Mouse (Mus musculus): ENCODE data around the gene Clasp1. TPM values are rescaled to one million over a fixed set of nuclear protein-coding genes. Genes with fewer than 3 reads are reported as not detected.

Clasp1 gene
- polyA plus RNA-seq, 1 experiment: 10.9 TPM

DNA sequence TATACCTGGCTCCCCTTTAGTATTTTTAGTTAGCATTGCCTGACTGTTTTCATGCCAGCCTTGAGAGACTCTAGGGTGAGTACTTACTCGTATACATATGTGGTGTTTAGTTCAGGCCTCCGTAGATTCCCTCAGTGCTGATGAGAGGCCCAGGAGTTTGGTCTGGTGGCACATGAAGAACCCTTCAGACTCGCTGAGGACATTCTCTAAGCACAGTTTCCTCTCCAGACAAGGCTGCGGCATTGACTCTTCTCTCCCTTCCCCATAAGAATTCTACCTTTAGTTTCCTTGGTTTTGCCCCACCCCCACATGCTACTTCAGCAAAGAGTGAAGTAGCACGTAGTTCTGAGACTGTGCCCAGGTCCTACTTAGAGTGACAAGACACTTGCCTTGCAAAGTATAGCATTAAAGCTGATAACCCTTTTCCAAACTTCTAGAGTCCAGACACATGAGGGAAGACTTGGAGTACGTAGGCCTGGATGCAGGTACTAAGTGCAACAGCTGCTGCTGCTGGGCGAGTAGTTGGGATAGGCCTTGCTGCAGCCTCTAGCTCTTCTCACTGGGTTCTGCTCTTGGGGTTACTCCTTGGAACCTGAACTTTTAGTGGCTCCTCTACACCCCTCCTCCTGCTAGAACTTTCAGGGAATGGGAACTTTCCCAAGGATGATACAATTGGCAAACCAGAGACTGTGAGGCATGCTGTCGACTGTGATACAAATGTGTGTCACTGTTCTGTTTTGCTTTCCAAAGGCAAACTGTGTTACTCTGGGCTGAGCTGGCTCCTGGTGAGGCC, 123.1 kb downstream of the Clasp1 start:
- no peaks in the 10 kb centered on the region for H3K4me1 ChIP-seq (ENCODE audit: control insufficient read depth, insufficient read depth, insufficient read length, low read length)
- no peak overlapping the region for H3K4me3 ChIP-seq (ENCODE audit: low read depth, low read length)
- H3K27ac ChIP-seq (ENCODE audit: insufficient read depth, low read depth, low read length): no peak overlapping the region
- peaks cover 64% of the 10 kb centered on the region for H3K36me3 ChIP-seq (ENCODE audit: control insufficient read depth, insufficient read depth, low read length)
- no peaks in the 10 kb centered on the region for H3K27me3 ChIP-seq (ENCODE audit: control insufficient read depth, insufficient read depth, low read length)
- TF ChIP-seq POLR2A (IDR thresholded peaks at IDR 0.05; ENCODE audit: low read depth, low read length) (no peak), CTCF (IDR thresholded peaks at IDR 0.05; ENCODE audit: extremely low read depth, insufficient read length, insufficient replicate concordance, low read depth, low read length) (no peak)
- WGBS: 93% methylated on average over 8 of the region's 8 CpGs

DNA sequence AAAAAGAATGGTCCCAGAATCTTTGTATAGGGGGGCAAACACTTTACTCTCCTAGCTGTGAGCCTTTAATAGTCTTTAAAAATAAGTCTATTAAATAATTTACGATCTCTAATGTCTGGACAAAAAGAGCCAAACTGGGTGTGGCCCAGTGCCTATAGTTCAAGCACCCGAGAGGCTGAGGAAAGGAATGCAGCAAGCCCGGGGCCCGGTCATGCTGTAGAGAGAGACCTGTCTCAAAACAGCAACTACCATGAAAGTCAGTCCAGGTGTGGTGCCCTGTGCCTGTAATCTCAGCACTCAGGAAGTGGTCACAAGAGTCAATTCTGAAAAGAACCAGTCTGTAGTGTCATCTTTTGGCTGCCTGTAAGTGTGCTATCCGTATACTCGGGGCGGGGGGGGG, 127.4 kb downstream of the Clasp1 start:
- WGBS: 74% methylated on average over 7 of the region's 7 CpGs
- TF ChIP-seq CTCF (IDR thresholded peaks at IDR 0.05; ENCODE audit: extremely low read depth, insufficient read length, insufficient replicate concordance, low read depth, low read length): no peak
- no peak for TF ChIP-seq POLR2A (IDR thresholded peaks at IDR 0.05; ENCODE audit: low read depth, low read length)
- Histone ChIP-seq H3K27ac (ENCODE audit: insufficient read depth, low read depth, low read length) (no peak overlapping the region), H3K27me3 (ENCODE audit: control insufficient read depth, insufficient read depth, low read length) (no peaks in the 10 kb centered on the region), H3K4me3 (ENCODE audit: low read depth, low read length) (no peak overlapping the region), H3K4me1 (ENCODE audit: control insufficient read depth, insufficient read depth, insufficient read length, low read length) (no peaks in the 10 kb centered on the region), H3K36me3 (ENCODE audit: control insufficient read depth, insufficient read depth, low read length) (peaks cover 38% of the 10 kb centered on the region)

- peaks cover 44% of the 10 kb centered on the region for H3K36me3 ChIP-seq (ENCODE audit: control insufficient read depth, insufficient read depth, low read length)
- 93% methylated on average over 6 of the region's 6 CpGs for WGBS
- H3K4me3 ChIP-seq (ENCODE audit: low read depth, low read length): no peak overlapping the region
- H3K27ac ChIP-seq (ENCODE audit: insufficient read depth, low read depth, low read length): no peak overlapping the region
- no peaks in the 10 kb centered on the region for H3K4me1 ChIP-seq (ENCODE audit: control insufficient read depth, insufficient read depth, insufficient read length, low read length)
- no peak for TF ChIP-seq POLR2A (IDR thresholded peaks at IDR 0.05; ENCODE audit: low read depth, low read length)
- H3K27me3 ChIP-seq (ENCODE audit: control insufficient read depth, insufficient read depth, low read length): no peaks in the 10 kb centered on the region
Observed at GRCm38 (mm10) chr1:118523161-118523560, 134.3 kb downstream of the Clasp1 start.

- Histone ChIP-seq H3K36me3 (ENCODE audit: control insufficient read depth, insufficient read depth, low read length) (peaks cover 43% of the 10 kb centered on the region), H3K27me3 (ENCODE audit: control insufficient read depth, insufficient read depth, low read length) (no peaks in the 10 kb centered on the region), H3K4me3 (ENCODE audit: low read depth, low read length) (no peak overlapping the region), H3K4me1 (ENCODE audit: control insufficient read depth, insufficient read depth, insufficient read length, low read length) (no peaks in the 10 kb centered on the region), H3K27ac (ENCODE audit: insufficient read depth, low read depth, low read length) (no peak overlapping the region)
- TF ChIP-seq POLR2A (IDR thresholded peaks at IDR 0.05; ENCODE audit: low read depth, low read length) (no peak), CTCF (IDR thresholded peaks at IDR 0.05; ENCODE audit: extremely low read depth, insufficient read length, insufficient replicate concordance, low read depth, low read length) (no peak)
- 83% methylated on average over 9 of the region's 9 CpGs for WGBS
Observed at GRCm38 (mm10) chr1:118525336-118525735, 136.5 kb downstream of the Clasp1 start.

GRCm38 (mm10) chr1:118529213-118529612, 140.4 kb downstream of the Clasp1 start:
- Histone ChIP-seq H3K27me3 (ENCODE audit: control insufficient read depth, insufficient read depth, low read length) (no peaks in the 10 kb centered on the region), H3K27ac (ENCODE audit: insufficient read depth, low read depth, low read length) (no peak overlapping the region), H3K36me3 (ENCODE audit: control insufficient read depth, insufficient read depth, low read length) (peaks cover 47% of the 10 kb centered on the region), H3K4me3 (ENCODE audit: low read depth, low read length) (no peak overlapping the region), H3K4me1 (ENCODE audit: control insufficient read depth, insufficient read depth, insufficient read length, low read length) (no peaks in the 10 kb centered on the region)
- TF ChIP-seq POLR2A (IDR thresholded peaks at IDR 0.05; ENCODE audit: low read depth, low read length) (no peak), CTCF (IDR thresholded peaks at IDR 0.05; ENCODE audit: extremely low read depth, insufficient read length, insufficient replicate concordance, low read depth, low read length) (no peak)
- WGBS: 94% methylated on average over 1 of the region's 1 CpGs

- no peak overlapping the region for H3K4me3 ChIP-seq (ENCODE audit: low read depth, low read length)
- TF ChIP-seq POLR2A (IDR thresholded peaks at IDR 0.05; ENCODE audit: low read depth, low read length) (no peak), CTCF (IDR thresholded peaks at IDR 0.05; ENCODE audit: extremely low read depth, insufficient read length, insufficient replicate concordance, low read depth, low read length) (no peak)
- no peaks in the 10 kb centered on the region for H3K27me3 ChIP-seq (ENCODE audit: control insufficient read depth, insufficient read depth, low read length)
- H3K4me1 ChIP-seq (ENCODE audit: control insufficient read depth, insufficient read depth, insufficient read length, low read length): no peaks in the 10 kb centered on the region
- no peak overlapping the region for H3K27ac ChIP-seq (ENCODE audit: insufficient read depth, low read depth, low read length)
- WGBS: 93% methylated on average over 3 of the region's 3 CpGs
- H3K36me3 ChIP-seq (ENCODE audit: control insufficient read depth, insufficient read depth, low read length): peaks cover 47% of the 10 kb centered on the region
Observed at GRCm38 (mm10) chr1:118531259-118531658, 142.4 kb downstream of the Clasp1 start.

- no peak overlapping the region for H3K27ac ChIP-seq (ENCODE audit: insufficient read depth, low read depth, low read length)
- H3K27me3 ChIP-seq (ENCODE audit: control insufficient read depth, insufficient read depth, low read length): no peaks in the 10 kb centered on the region
- peaks cover 47% of the 10 kb centered on the region for H3K36me3 ChIP-seq (ENCODE audit: control insufficient read depth, insufficient read depth, low read length)
- WGBS: 92% methylated on average over 15 of the region's 15 CpGs
- TF ChIP-seq POLR2A (IDR thresholded peaks at IDR 0.05; ENCODE audit: low read depth, low read length) (no peak), CTCF (IDR thresholded peaks at IDR 0.05; ENCODE audit: extremely low read depth, insufficient read length, insufficient replicate concordance, low read depth, low read length) (no peak)
- no peaks in the 10 kb centered on the region for H3K4me1 ChIP-seq (ENCODE audit: control insufficient read depth, insufficient read depth, insufficient read length, low read length)
- H3K4me3 ChIP-seq (ENCODE audit: low read depth, low read length): no peak overlapping the region
Observed at GRCm38 (mm10) chr1:118536021-118536420, 147.2 kb downstream of the Clasp1 start.

Data from small intestine, adult 2 months (tissue).